Comparison of ENCODE assay signal across 31 mouse cellular contexts in the genomic region with DNA sequence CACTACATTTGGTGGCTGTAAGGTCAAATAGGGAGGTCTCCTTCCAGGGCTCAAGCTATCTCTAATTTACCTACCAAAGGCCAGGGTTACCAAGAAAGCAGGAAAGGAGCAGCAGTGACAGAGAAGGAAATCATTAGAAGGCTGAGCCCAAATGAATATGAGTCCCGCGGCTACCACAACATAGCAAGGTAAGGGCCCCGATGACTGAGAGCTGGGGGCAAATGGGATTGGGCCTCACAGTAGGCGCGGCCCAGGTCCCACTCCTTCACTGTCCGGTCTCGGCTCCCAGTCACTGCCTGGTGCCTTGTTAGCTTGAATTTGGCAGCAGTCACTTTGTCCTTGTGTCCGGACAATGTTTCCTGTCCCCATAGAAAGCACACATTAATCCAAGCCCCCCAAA.
"Had no signal": no experiment of that assay in that cellular context is flagged by ENCODE, and none has a peak within 500 bp of the region (broad histone marks: within the 10 kb centered on the region; RNA-seq: fewer than 3 reads in every experiment).

No protein-coding gene starts in this region.

- H3K4me2 ChIP-seq: limb, embryonic 12.5 days; limb, embryonic 13.5 days; limb, embryonic 15.5 days; liver, embryonic 11.5 days; liver, embryonic 12.5 days; liver, embryonic 13.5 days; liver, embryonic 15.5 days; lung, embryonic 14.5 days; lung, embryonic 15.5 days; midbrain, embryonic 11.5 days; midbrain, embryonic 12.5 days; midbrain, embryonic 13.5 days; midbrain, embryonic 15.5 days had no signal

- ATAC-seq: liver, embryonic 12.5 days; liver, postnatal 0 days; lung, postnatal 0 days; midbrain, embryonic 13.5 days; midbrain, embryonic 15.5 days; midbrain, embryonic 16.5 days had no signal

- H3K9me3 ChIP-seq: limb, embryonic 10.5 days; limb, embryonic 12.5 days; limb, embryonic 13.5 days; limb, embryonic 15.5 days; liver, embryonic 12.5 days; liver, embryonic 13.5 days; liver, embryonic 15.5 days; lung, embryonic 15.5 days; megakaryocyte, embryonic 14.5 days; midbrain, embryonic 10.5 days; midbrain, embryonic 12.5 days; midbrain, embryonic 13.5 days; midbrain, embryonic 15.5 days had no signal

- H3K27me3 ChIP-seq: limb, embryonic 12.5 days; limb, embryonic 13.5 days; limb, embryonic 15.5 days; lung, embryonic 15.5 days; megakaryocyte, embryonic 14.5 days; midbrain, embryonic 12.5 days; midbrain, embryonic 13.5 days; midbrain, embryonic 15.5 days had no signal

- H3K9ac ChIP-seq: limb, embryonic 12.5 days; limb, embryonic 13.5 days; limb, embryonic 15.5 days; liver, embryonic 12.5 days; liver, embryonic 13.5 days; liver, embryonic 14.5 days; liver, embryonic 15.5 days; liver, postnatal 0 days; lung, embryonic 14.5 days; lung, embryonic 15.5 days; midbrain, embryonic 12.5 days; midbrain, embryonic 13.5 days; midbrain, embryonic 15.5 days had no signal

- H3K4me3 ChIP-seq: limb, embryonic 10.5 days; limb, embryonic 12.5 days; limb, embryonic 13.5 days; limb, embryonic 15.5 days; liver, embryonic 12.5 days; liver, embryonic 13.5 days; liver, embryonic 15.5 days; lung, embryonic 15.5 days; megakaryocyte, embryonic 14.5 days; midbrain, embryonic 10.5 days; midbrain, embryonic 12.5 days; midbrain, embryonic 13.5 days; midbrain, embryonic 15.5 days; myocyte had no signal

- DNase-seq: left cerebral cortex, postnatal 4 days; liver; liver, embryonic 13.5 days; liver, postnatal 0 days; lung, adult 18-20 months; lung, adult 2 months; lung, embryonic 14.5 days; lung, postnatal 10 days; lung, postnatal 14 days; lung, postnatal 36 days; lung, postnatal 4 days; midbrain, embryonic 14.5 days had no signal

- H3K27ac ChIP-seq: limb, embryonic 10.5 days; limb, embryonic 12.5 days; limb, embryonic 13.5 days; limb, embryonic 15.5 days; liver, embryonic 12.5 days; liver, embryonic 13.5 days; liver, embryonic 14.5 days; liver, embryonic 15.5 days; lung, embryonic 15.5 days; macrophage; midbrain, embryonic 10.5 days; midbrain, embryonic 12.5 days; midbrain, embryonic 13.5 days; midbrain, embryonic 15.5 days had no signal
